Mouse (Mus musculus): ENCODE results near the gene Ctc1. TPM values are rescaled to one million over a fixed set of nuclear protein-coding genes. Genes with fewer than 3 reads are reported as not detected.
A peak's percentile ranks its signal among the peaks of the same experiment; 100 is the strongest.

The Ctc1 gene
- polyA plus RNA-seq, 1 experiment from 2014 or later, result 43.8 TPM

DNA sequence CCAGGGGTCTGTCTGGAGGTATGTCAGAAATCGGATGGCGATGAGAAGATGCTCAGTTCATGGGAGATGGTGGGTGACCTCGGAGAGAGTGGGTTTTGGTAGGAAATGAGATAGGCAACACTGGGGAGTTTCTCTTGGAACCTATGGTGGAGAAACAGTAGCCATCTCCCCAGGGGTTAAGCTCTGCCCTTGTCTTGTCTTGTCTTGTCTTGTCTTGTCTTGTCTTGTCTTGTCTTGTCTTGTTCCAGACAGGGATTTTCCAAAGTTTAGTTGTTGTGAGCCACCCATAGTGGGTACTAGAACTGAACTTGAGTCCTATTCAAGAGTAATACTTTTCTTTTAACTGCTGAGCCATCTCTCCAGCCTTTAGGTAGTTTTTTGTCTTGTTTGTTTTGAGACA, 10.9 kb downstream of the Ctc1 start:
- H3K9me3 ChIP-seq (ENCODE audit: control insufficient read depth, low read length), result no peaks in the 10 kb centered on the region
- no peak overlapping the region for H3K4me3 ChIP-seq (ENCODE audit: control insufficient read depth in 1 of 2, insufficient read depth in 1 of 2, low read depth in 1 of 2, low read length in 2 of 2)
- H3K4me1 ChIP-seq (ENCODE audit: control insufficient read depth in 2 of 2, insufficient read depth in 2 of 2, low read length in 2 of 2), result no peaks in the 10 kb centered on the region
- 90% methylated on average over 3 of the region's 3 CpGs for WGBS
- H3K4me2 ChIP-seq (ENCODE audit: low read length), result no peak overlapping the region
- H3K27me3 ChIP-seq (ENCODE audit: control insufficient read depth, insufficient read depth, low read length), result no peaks in the 10 kb centered on the region
- ATAC-seq (ENCODE audit: insufficient number of reproducible peaks, insufficient read depth, low FRiP score, low read depth), result no peak
- H3K36me3 ChIP-seq (ENCODE audit: control insufficient read depth, insufficient read depth, low read length), result peaks cover 100% of the 10 kb centered on the region
- no peak overlapping the region for H3K9ac ChIP-seq (ENCODE audit: low read length)
- H3K27ac ChIP-seq (replicated peaks in 1 of 2; ENCODE audit: control insufficient read depth in 1 of 2, insufficient read depth in 1 of 2, low read depth in 2 of 2, low read length in 2 of 2), result no peak overlapping the region

DNA sequence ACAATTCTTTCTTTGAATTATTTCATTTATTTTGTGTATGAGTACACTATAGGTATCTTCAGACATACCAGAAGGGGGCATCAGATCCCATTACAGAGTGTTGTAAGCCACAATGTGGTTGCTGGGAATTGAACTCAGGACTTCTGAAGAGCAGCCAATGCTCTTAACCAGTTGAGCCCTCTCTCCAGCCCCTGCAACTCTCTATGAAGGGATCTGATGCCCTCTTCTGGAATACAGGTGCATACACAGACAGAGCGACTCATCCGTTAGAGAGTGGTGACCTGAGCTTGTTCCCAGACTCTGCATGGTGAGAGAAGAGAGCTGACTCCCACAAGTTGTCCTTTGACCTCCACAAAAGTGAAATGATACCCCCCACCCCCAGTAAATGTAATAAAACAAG, 13.1 kb downstream of the Ctc1 start:
- ATAC-seq (ENCODE audit: insufficient number of reproducible peaks, insufficient read depth, low FRiP score, low read depth), result no peak
- Histone ChIP-seq H3K4me3 (ENCODE audit: control insufficient read depth in 1 of 2, insufficient read depth in 1 of 2, low read depth in 1 of 2, low read length in 2 of 2) (no peak overlapping the region), H3K36me3 (ENCODE audit: control insufficient read depth, insufficient read depth, low read length) (peaks cover 100% of the 10 kb centered on the region), H3K9ac (ENCODE audit: low read length) (no peak overlapping the region), H3K9me3 (ENCODE audit: control insufficient read depth, low read length) (no peaks in the 10 kb centered on the region), H3K27me3 (ENCODE audit: control insufficient read depth, insufficient read depth, low read length) (no peaks in the 10 kb centered on the region), H3K27ac (replicated peaks in 1 of 2; ENCODE audit: control insufficient read depth in 1 of 2, insufficient read depth in 1 of 2, low read depth in 2 of 2, low read length in 2 of 2) (no peak overlapping the region), H3K4me2 (ENCODE audit: low read length) (no peak overlapping the region), H3K4me1 (ENCODE audit: control insufficient read depth in 2 of 2, insufficient read depth in 2 of 2, low read length in 2 of 2) (no peaks in the 10 kb centered on the region)
- WGBS, result 78% methylated on average over 2 of the region's 2 CpGs

DNA sequence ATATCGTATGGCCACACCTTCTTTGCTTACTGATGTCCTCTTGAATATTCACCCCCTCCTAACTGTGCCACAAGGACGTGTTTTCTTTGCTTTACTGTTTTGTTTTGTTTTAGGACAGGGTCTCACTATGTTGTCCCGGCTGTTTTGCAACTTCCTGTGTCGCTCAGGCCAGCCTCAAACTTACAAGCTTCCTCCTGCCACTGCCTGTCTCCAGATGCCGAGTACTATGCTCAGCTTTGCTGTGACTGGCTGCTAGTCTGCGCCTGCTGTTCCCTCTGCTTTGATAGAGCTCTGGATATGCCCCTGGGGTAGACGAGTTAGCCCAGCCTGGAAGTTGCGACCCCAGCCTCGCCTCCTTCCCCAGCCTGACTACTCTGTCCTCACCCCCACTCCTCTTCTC, 17.8 kb downstream of the Ctc1 start:
- Histone ChIP-seq H3K9ac (ENCODE audit: low read length) (no peak overlapping the region), H3K9me3 (ENCODE audit: control insufficient read depth, low read length) (no peaks in the 10 kb centered on the region), H3K27ac (replicated peaks in 1 of 2; ENCODE audit: control insufficient read depth in 1 of 2, insufficient read depth in 1 of 2, low read depth in 2 of 2, low read length in 2 of 2) (no peak overlapping the region), H3K27me3 (ENCODE audit: control insufficient read depth, insufficient read depth, low read length) (no peaks in the 10 kb centered on the region), H3K4me1 (ENCODE audit: control insufficient read depth in 2 of 2, insufficient read depth in 2 of 2, low read length in 2 of 2) (peaks cover 5 to 13% of the 10 kb centered on the region in 2 experiments), H3K4me3 (ENCODE audit: control insufficient read depth in 1 of 2, insufficient read depth in 1 of 2, low read depth in 1 of 2, low read length in 2 of 2) (no peak overlapping the region), H3K36me3 (ENCODE audit: control insufficient read depth, insufficient read depth, low read length) (peaks cover 78% of the 10 kb centered on the region), H3K4me2 (ENCODE audit: low read length) (no peak overlapping the region)
- no peak for ATAC-seq (ENCODE audit: insufficient number of reproducible peaks, insufficient read depth, low FRiP score, low read depth)
- 72% methylated on average over 9 of the region's 9 CpGs for WGBS

DNA sequence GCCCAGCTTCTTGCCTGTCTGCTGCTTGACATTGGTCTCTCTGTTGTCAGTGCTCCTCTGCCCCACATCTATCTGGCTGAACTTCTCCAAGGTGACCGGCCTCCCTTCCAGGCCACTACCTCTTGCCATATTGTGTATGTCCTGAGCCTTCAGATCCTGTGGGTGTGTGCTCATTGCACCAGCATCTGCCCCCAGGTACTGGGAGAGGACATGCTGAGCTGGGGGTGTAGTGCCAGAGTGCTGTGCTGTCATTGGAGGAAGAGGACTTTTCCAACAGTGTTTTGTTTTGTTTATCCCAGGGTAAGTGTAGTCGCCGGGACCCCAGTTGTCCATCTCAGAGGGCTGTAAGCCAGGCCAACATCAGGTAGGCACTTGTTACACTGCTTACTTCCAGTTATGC, 18.9 kb downstream of the Ctc1 start:
- Histone ChIP-seq H3K4me2 (ENCODE audit: low read length) (no peak overlapping the region), H3K27me3 (ENCODE audit: control insufficient read depth, insufficient read depth, low read length) (no peaks in the 10 kb centered on the region), H3K4me1 (ENCODE audit: control insufficient read depth in 2 of 2, insufficient read depth in 2 of 2, low read length in 2 of 2) (peaks cover 9 to 24% of the 10 kb centered on the region in 2 experiments), H3K27ac (replicated peaks in 1 of 2; ENCODE audit: control insufficient read depth in 1 of 2, insufficient read depth in 1 of 2, low read depth in 2 of 2, low read length in 2 of 2) (no peak overlapping the region), H3K36me3 (ENCODE audit: control insufficient read depth, insufficient read depth, low read length) (peaks cover 68% of the 10 kb centered on the region), H3K9ac (ENCODE audit: low read length) (no peak overlapping the region), H3K4me3 (ENCODE audit: control insufficient read depth in 1 of 2, insufficient read depth in 1 of 2, low read depth in 1 of 2, low read length in 2 of 2) (no peak overlapping the region), H3K9me3 (ENCODE audit: control insufficient read depth, low read length) (no peaks in the 10 kb centered on the region)
- WGBS, result 86% methylated on average over 3 of the region's 3 CpGs
- no peak for ATAC-seq (ENCODE audit: insufficient number of reproducible peaks, insufficient read depth, low FRiP score, low read depth)

DNA sequence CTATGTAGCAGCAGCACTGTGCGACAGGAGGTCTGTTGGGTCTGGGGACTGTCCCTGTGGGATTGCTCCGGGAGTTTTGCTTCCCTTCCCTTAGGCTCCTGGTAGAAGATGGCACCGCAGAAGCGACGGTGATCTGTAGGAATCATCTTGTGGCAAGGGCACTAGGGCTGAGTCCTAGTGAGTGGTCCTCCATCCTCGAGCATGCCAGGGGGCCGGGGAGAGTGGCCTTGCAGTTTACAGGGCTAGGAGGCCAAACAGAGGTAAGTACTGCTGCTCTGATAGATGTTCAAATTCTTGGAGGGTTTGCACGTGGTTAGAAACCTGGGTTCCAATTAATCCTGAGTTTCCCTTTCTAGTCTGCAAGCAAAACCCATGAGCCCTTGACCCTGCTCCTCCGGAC, 19.7 kb downstream of the Ctc1 start:
- Histone ChIP-seq H3K9me3 (ENCODE audit: control insufficient read depth, low read length) (no peaks in the 10 kb centered on the region), H3K27ac (replicated peaks in 1 of 2; ENCODE audit: control insufficient read depth in 1 of 2, insufficient read depth in 1 of 2, low read depth in 2 of 2, low read length in 2 of 2) (peak overlapping the region; percentile 51 to 54; a peak in 1 of 4 replicates), H3K4me3 (ENCODE audit: control insufficient read depth in 1 of 2, insufficient read depth in 1 of 2, low read depth in 1 of 2, low read length in 2 of 2) (no peak overlapping the region), H3K9ac (ENCODE audit: low read length) (no peak overlapping the region), H3K4me1 (ENCODE audit: control insufficient read depth in 2 of 2, insufficient read depth in 2 of 2, low read length in 2 of 2) (peaks cover 9 to 24% of the 10 kb centered on the region in 2 experiments), H3K36me3 (ENCODE audit: control insufficient read depth, insufficient read depth, low read length) (peaks cover 60% of the 10 kb centered on the region), H3K27me3 (ENCODE audit: control insufficient read depth, insufficient read depth, low read length) (no peaks in the 10 kb centered on the region), H3K4me2 (ENCODE audit: low read length) (peak overlapping the region; percentile 75; the same call in 1 of the 2 replicates)
- ATAC-seq (ENCODE audit: insufficient number of reproducible peaks, insufficient read depth, low FRiP score, low read depth), result no peak
- WGBS, result 82% methylated on average over 9 of the region's 9 CpGs

DNA sequence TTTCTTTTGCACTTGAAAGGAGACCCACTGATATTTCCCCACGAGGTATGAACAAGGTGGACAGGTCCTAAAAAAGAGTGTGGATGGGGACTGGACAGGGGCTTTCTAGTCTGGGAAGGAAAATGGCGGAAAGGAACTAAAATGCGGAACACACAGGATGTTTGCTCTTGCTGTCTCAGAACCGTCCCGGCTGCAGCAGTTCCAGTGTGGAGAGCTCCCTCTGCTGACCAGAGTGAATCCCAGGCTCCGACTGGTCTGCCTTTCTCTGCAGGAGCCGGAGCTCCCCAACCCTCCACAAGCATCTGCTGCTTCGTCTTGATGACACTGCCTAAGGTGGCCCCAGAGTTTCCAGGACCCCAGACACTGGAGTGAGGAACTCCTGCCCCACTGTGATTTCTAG, 20.1 kb downstream of the Ctc1 start:
- WGBS, result 9% methylated on average over 8 of the region's 8 CpGs
- peak overlapping the region; percentile 51 to 54; a peak in 1 of 4 replicates for H3K27ac ChIP-seq (replicated peaks in 1 of 2; ENCODE audit: control insufficient read depth in 1 of 2, insufficient read depth in 1 of 2, low read depth in 2 of 2, low read length in 2 of 2)
- H3K4me1 ChIP-seq (ENCODE audit: control insufficient read depth in 2 of 2, insufficient read depth in 2 of 2, low read length in 2 of 2), result peaks cover 9 to 24% of the 10 kb centered on the region in 2 experiments
- H3K4me3 ChIP-seq (ENCODE audit: control insufficient read depth in 1 of 2, insufficient read depth in 1 of 2, low read depth in 1 of 2, low read length in 2 of 2), result peak overlapping the region in 1 of 2 experiments; percentile 76; a peak in 1 of 4 replicates
- H3K9ac ChIP-seq (ENCODE audit: low read length), result no peak overlapping the region
- peak overlapping the region; percentile 75 for H3K4me2 ChIP-seq (ENCODE audit: low read length)
- peaks cover 55% of the 10 kb centered on the region for H3K36me3 ChIP-seq (ENCODE audit: control insufficient read depth, insufficient read depth, low read length)
- H3K9me3 ChIP-seq (ENCODE audit: control insufficient read depth, low read length), result no peaks in the 10 kb centered on the region
- ATAC-seq (ENCODE audit: insufficient number of reproducible peaks, insufficient read depth, low FRiP score, low read depth), result peak; percentile 18; the same call in 1 of the 2 replicates
- no peaks in the 10 kb centered on the region for H3K27me3 ChIP-seq (ENCODE audit: control insufficient read depth, insufficient read depth, low read length)

DNA sequence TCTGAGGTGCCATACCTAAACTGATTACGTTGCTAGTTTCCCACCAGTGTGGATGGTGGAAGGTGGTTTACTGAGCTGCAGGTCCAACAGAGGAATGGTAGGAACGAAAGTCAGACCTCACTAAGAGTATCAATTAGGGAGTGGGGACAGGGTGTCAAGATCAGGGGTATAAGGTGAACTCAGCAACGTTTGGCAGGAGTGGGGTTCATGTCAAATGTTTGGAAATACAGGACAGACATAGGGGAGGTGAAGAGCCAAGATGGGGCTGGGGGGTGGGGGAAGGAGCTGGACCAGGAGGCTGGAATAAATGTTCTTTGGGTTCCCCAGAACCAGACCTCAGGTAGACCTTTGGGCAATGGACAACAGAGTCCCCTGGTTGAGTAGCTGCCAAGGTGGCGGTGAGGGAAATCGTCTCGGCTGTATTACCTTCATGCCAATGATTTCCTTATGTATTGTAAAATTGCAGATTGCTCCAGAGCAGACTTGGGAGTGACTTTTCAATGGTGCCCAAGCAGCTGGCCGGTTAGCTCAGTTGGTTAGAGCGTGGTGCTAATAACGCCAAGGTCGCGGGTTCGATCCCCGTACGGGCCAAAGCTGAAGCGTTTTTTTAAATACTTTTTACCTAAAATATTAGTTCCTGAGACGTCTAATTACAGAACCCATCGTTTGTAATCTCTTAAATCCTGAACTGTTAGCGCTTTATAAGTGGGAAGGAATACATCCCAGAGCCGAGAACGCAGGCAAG, 20.9 kb downstream of the Ctc1 start:
- no peak for ATAC-seq (ENCODE audit: insufficient number of reproducible peaks, insufficient read depth, low FRiP score, low read depth)
- WGBS, result 9% methylated on average over 20 of the region's 20 CpGs

More for the DNA sequence above, 20.9 kb downstream of the Ctc1 start:
- peak overlapping the region; percentile 74 to 76 for H3K4me3 ChIP-seq (ENCODE audit: control insufficient read depth in 1 of 2, insufficient read depth in 1 of 2, low read depth in 1 of 2, low read length in 2 of 2)
- H3K36me3 ChIP-seq (ENCODE audit: control insufficient read depth, insufficient read depth, low read length), result peaks cover 47% of the 10 kb centered on the region
- no peaks in the 10 kb centered on the region for H3K27me3 ChIP-seq (ENCODE audit: control insufficient read depth, insufficient read depth, low read length)
- peak overlapping the region; percentile 87 for H3K9ac ChIP-seq (ENCODE audit: low read length)
- H3K27ac ChIP-seq (replicated peaks in 1 of 2; ENCODE audit: control insufficient read depth in 1 of 2, insufficient read depth in 1 of 2, low read depth in 2 of 2, low read length in 2 of 2), result peak overlapping the region; percentile 60 to 82
- H3K4me2 ChIP-seq (ENCODE audit: low read length), result peak overlapping the region; percentile 75
- no peaks in the 10 kb centered on the region for H3K9me3 ChIP-seq (ENCODE audit: control insufficient read depth, low read length)
- peaks cover 9 to 24% of the 10 kb centered on the region in 2 experiments for H3K4me1 ChIP-seq (ENCODE audit: control insufficient read depth in 2 of 2, insufficient read depth in 2 of 2, low read length in 2 of 2)

All from heart, embryonic 14.5 days (tissue).